Mouse (Mus musculus) G1E (cell line): Measurements from ENCODE around the gene Rufy4.

Source experiments
- CTCF ChIP-seq: IDR thresholded peaks from 2 replicates; pipeline ENCODE4 v1.5.1; 2012; ENCODE audit warnings: low read depth, low read length, inconsistent platforms, mixed read lengths
- GATA1 ChIP-seq: IDR thresholded peaks from 2 replicates; pipeline ENCODE4 v1.6.1; 2012; ENCODE audit warnings: borderline replicate concordance, low read length, inconsistent platforms, mixed read lengths
- GATA2 ChIP-seq: IDR thresholded peaks from 2 replicates; pipeline ENCODE4 v1.6.1; 2012; ENCODE audit warnings: low read depth, low read length, inconsistent platforms, borderline replicate concordance
- POLR2AphosphoS5 ChIP-seq: IDR thresholded peaks from 2 replicates; pipeline ENCODE4 v1.6.1; 2012; ENCODE audit warnings: low read depth, low read length, inconsistent platforms; ENCODE audit not compliant: insufficient replicate concordance

- TF ChIP-seq CTCF (no peak), POLR2AphosphoS5 (no peak), GATA2 (no peak), GATA1 (no peak)
Observed at GRCm38 (mm10) chr1:74124021-74124981, 1.0 kb upstream of the Rufy4 start, which contains the start of gene Tns1.
